Mouse (Mus musculus) CH12.LX (cell line): Measurements from ENCODE around the gene Wbp1l. TPM values are rescaled to one million over a fixed set of nuclear protein-coding genes. Genes with fewer than 3 reads are reported as not detected.

Experiments used
- DNase-seq: peaks from one replicate; pipeline ENCODE4 v3.0.0-alpha.2; 2013; ENCODE audit errors: extremely low read depth
- H3K27ac ChIP-seq: 2 replicates; pipeline ENCODE4 v1.5.1; 2012; ENCODE audit warnings: low read depth, mild to moderate bottlenecking, control low read depth, moderate library complexity; ENCODE audit not compliant: insufficient read depth
- H3K27me3 ChIP-seq: replicated peaks from 2 replicates; pipeline ENCODE3; 2012; ENCODE audit warnings: inconsistent platforms
- H3K36me3 ChIP-seq, 2 experiments: replicated peaks in 1 of 2; 2 replicates each; pipeline versions ENCODE3 to v1.6.1; 2012; ENCODE audit warnings: inconsistent platforms in 1 of 2, low read length in 1 of 2, mild to moderate bottlenecking in 1 of 2, mixed read lengths in 1 of 2, moderate library complexity in 1 of 2; ENCODE audit not compliant: control insufficient read depth in 1 of 2, insufficient read depth in 1 of 2
- H3K4me1 ChIP-seq, 2 experiments: 2 replicates each; pipeline ENCODE4 v1.6.1; 2012; ENCODE audit warnings: inconsistent platforms in 1 of 2, moderate library complexity in 1 of 2; ENCODE audit not compliant: insufficient read depth in 2 of 2, control insufficient read depth in 1 of 2
- H3K4me2 ChIP-seq: 2 replicates; pipeline ENCODE4 v1.6.1; 2012; ENCODE audit warnings: low read depth, mild to moderate bottlenecking, control low read depth; ENCODE audit not compliant: poor library complexity, insufficient read depth, severe bottlenecking
- H3K4me3 ChIP-seq, 3 experiments: fragments of 150-350 bp in 1 of 3; sonication (generic) in 1 of 3; replicated peaks in 1 of 3; 2 replicates each; pipeline versions ENCODE3 to v1.5.1; 2011 to 2012; ENCODE audit warnings: low read depth in 2 of 3, low read length in 2 of 3, mild to moderate bottlenecking in 2 of 3, moderate library complexity in 2 of 3, control low read depth in 1 of 3, improper control_type of control experiment in 1 of 3, inconsistent platforms in 1 of 3, mixed read lengths in 1 of 3; ENCODE audit not compliant: poor library complexity in 1 of 3
- H3K79me2 ChIP-seq: replicated peaks from 2 replicates; pipeline ENCODE4 v1.6.1; 2012; ENCODE audit warnings: mild to moderate bottlenecking, moderate library complexity; ENCODE audit not compliant: control insufficient read depth, poor library complexity, insufficient read depth, severe bottlenecking; ENCODE audit errors: extremely low read depth
- H3K9ac ChIP-seq: 2 replicates; pipeline ENCODE4 v1.6.1; 2012; ENCODE audit warnings: low read depth, mild to moderate bottlenecking, control low read depth, moderate library complexity; ENCODE audit not compliant: insufficient read depth
- H3K9me3 ChIP-seq: replicated peaks from 2 replicates; pipeline ENCODE3; 2012; ENCODE audit warnings: low read length, inconsistent platforms, mixed read lengths
- BHLHE40 ChIP-seq: IDR thresholded peaks from 2 replicates; pipeline ENCODE4 v1.6.1; 2011; ENCODE audit warnings: mild to moderate bottlenecking, low read depth, low read length, improper control_type of control experiment
- CHD1 ChIP-seq: IDR thresholded peaks from 2 replicates; pipeline ENCODE4 v1.6.1; 2012; ENCODE audit warnings: low read depth, low read length, improper control_type of control experiment, inconsistent platforms
- CHD2 ChIP-seq: IDR thresholded peaks from 2 replicates; pipeline ENCODE4 v1.6.1; 2011; ENCODE audit warnings: low read length, improper control_type of control experiment
- EP300 ChIP-seq: IDR thresholded peaks from 2 replicates; pipeline ENCODE4 v1.6.1; 2011; ENCODE audit warnings: low read length, improper control_type of control experiment
- ETS1 ChIP-seq: conservative IDR thresholded peaks from 2 replicates; pipeline ENCODE4 v1.6.1; 2012; ENCODE audit warnings: low read depth, mild to moderate bottlenecking, inconsistent platforms, low read length, improper control_type of control experiment, moderate library complexity
- GABPA ChIP-seq: IDR thresholded peaks from 2 replicates; pipeline ENCODE4 v1.6.1; 2012; ENCODE audit warnings: low read depth, low read length, improper control_type of control experiment, inconsistent platforms; ENCODE audit not compliant: insufficient replicate concordance
- JUND ChIP-seq: conservative IDR thresholded peaks from 2 replicates; pipeline ENCODE4 v1.6.1; 2011; ENCODE audit warnings: low read depth, low read length, improper control_type of control experiment
- MEF2A ChIP-seq: IDR thresholded peaks from 2 replicates; pipeline ENCODE4 v1.6.1; 2014; ENCODE audit warnings: low read depth, mild to moderate bottlenecking, inconsistent platforms, low read length, improper control_type of control experiment, borderline replicate concordance
- POLR2A ChIP-seq: IDR thresholded peaks from 2 replicates; pipeline ENCODE4 v1.6.1; 2011; ENCODE audit warnings: low read depth, mild to moderate bottlenecking, improper control_type of control experiment, low read length
- POLR2AphosphoS2 ChIP-seq: IDR thresholded peaks from 2 replicates; pipeline ENCODE4 v1.6.1; 2011; ENCODE audit warnings: low read depth, low read length, improper control_type of control experiment
- RAD21 ChIP-seq: IDR thresholded peaks from 2 replicates; pipeline ENCODE4 v1.6.1; 2011; ENCODE audit warnings: low read depth, mild to moderate bottlenecking, low read length, improper control_type of control experiment, moderate library complexity
- USF2 ChIP-seq: conservative IDR thresholded peaks from 2 replicates; pipeline ENCODE4 v1.6.1; 2011; ENCODE audit warnings: low read depth, low read length, improper control_type of control experiment
- ZC3H11A ChIP-seq: IDR thresholded peaks from 2 replicates; pipeline ENCODE4 v1.6.1; 2012; ENCODE audit warnings: low read depth, mild to moderate bottlenecking, inconsistent platforms, low read length, improper control_type of control experiment
- ZMIZ1 ChIP-seq: IDR thresholded peaks from 2 replicates; pipeline ENCODE4 v1.6.1; 2012; ENCODE audit warnings: low read depth, mild to moderate bottlenecking, inconsistent platforms, low read length, improper control_type of control experiment
- dilution Hi-C: fragments of 300-500 bp; cut with MboI; formaldehyde crosslinking; loops from 2 replicates; pipeline ENCODE4 v1.14.3; 2020; ENCODE audit warnings: low sequenced_read_pairs; ENCODE audit not compliant: extremely low pct_unique_long_range_greater_than_20kb, extremely low pct_ligation_motif_present
- in situ Hi-C: fragments of 300-500 bp; cut with MboI; formaldehyde crosslinking; loops from 3 replicates; pipeline ENCODE4 v1.14.3; 2019; ENCODE audit warnings: low sequenced_read_pairs, low pct_ligation_motif_present, low pct_unique_long_range_greater_than_20kb, mixed read lengths
- polyA plus RNA-seq: library from polyadenylated mRNA; unstranded; fragments of >175 nt; gene quantifications from 2 replicates; pipeline ENCODE4 v1.2.1, GENCODE M21; 2012; ENCODE audit warnings: low read depth; ENCODE audit not compliant: insufficient read length
- total RNA-seq, 2 experiments: library from RNA; depleted of rRNA; stranded (reverse); fragments of 300-350 nt in 1 of 2; fragments of >200 nt in 1 of 2; gene quantifications; 2 replicates each; pipeline ENCODE4 v1.2.3; 2012 to 2014

The Wbp1l gene
- total and polyA plus RNA-seq, 3 experiments: 11.6 to 23.5 (median 17.4) TPM

DNA sequence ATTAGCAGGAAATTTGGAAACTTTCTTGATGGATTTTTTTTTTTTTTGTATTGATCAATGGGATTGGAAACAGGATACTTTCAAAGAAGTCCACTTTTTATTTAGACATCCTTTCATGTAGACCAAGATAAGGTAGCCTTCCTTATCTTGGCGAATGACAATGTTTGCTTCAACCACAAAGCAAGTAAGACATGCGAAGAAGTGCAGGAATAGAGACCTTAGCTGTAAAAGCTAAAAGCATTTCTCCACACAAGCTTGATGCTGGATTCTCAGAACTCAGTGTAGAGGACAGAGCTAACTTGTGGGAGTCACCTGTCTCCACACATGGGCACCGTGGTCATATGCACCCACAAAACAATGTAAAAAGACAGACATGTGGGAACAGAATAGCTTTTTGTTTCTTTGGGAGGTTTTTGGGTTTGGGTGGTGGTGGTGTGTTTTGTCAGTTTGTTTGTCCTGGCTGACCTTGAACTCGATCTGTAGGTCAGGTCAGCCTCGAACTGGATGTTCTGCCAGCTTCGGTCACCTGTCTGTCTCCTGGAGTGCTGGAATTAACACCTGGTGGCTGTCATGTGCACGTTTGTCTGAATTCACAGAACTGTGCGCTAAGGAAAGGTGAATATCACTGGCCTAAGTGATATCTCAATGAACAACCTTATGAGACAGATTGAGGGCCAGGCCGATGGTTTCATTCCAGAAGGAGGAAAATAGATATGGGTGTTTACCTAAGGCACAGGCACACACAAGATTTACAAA lies 107.8 kb downstream of the Wbp1l start:
- Histone ChIP-seq H3K4me2 (peak overlapping the region; percentile 46; the same call in 1 of the 2 replicates), H3K9me3 (no peaks in the 10 kb centered on the region), H3K4me3 (peak overlapping the region; percentile 50 to 57 (median 55)), H3K27ac (no peak overlapping the region), H3K9ac (peak overlapping the region; percentile 75), H3K79me2 (no peaks in the 10 kb centered on the region), H3K4me1 (peaks cover 14 to 30% of the 10 kb centered on the region in 2 experiments), H3K36me3 (peaks cover 0 to 32% of the 10 kb centered on the region in 2 experiments), H3K27me3 (no peaks in the 10 kb centered on the region)
- no peak for DNase-seq
- in situ Hi-C loops: no loop called here
- TF ChIP-seq EP300 (no peak), CHD1 (no peak), POLR2A (no peak), JUND (no peak), GABPA (no peak), CHD2 (no peak), ZC3H11A (no peak), USF2 (no peak), POLR2AphosphoS2 (no peak), ZMIZ1 (no peak), BHLHE40 (no peak), RAD21 (no peak), MEF2A (no peak), ETS1 (no peak)
- dilution Hi-C loops: no loop called here

Other genes starting within 250 kb of the Wbp1l start
- 1.3 and 1.4 TPM in 2 replicates for gene 2310034G01Rik, start 248.8 kb upstream of the Wbp1l start, total RNA-seq (2012; rRNA removed)
- gene 2310034G01Rik, start 248.8 kb upstream of the Wbp1l start, total RNA-seq (2014; rRNA removed): 1.5 and 1.6 TPM in 2 replicates
- gene 2310034G01Rik, start 248.8 kb upstream of the Wbp1l start, polyA plus RNA-seq: 1.1 and 1.4 TPM in 2 replicates
- gene Actr1a, start 203.3 kb upstream of the Wbp1l start, total RNA-seq (2012; rRNA removed): 75.7 and 87.8 TPM in 2 replicates
- 69.4 and 70.7 TPM in 2 replicates for gene Actr1a, start 203.3 kb upstream of the Wbp1l start, total RNA-seq (2014; rRNA removed)
- gene Actr1a, start 203.3 kb upstream of the Wbp1l start, polyA plus RNA-seq: 84.2 and 88.4 TPM in 2 replicates
- gene Sufu, start 202.2 kb upstream of the Wbp1l start, total RNA-seq (2012; rRNA removed): 8.7 and 9.8 TPM in 2 replicates
- 3.0 and 3.6 TPM in 2 replicates for gene Sufu, start 202.2 kb upstream of the Wbp1l start, total RNA-seq (2014; rRNA removed)
- gene Sufu, start 202.2 kb upstream of the Wbp1l start, polyA plus RNA-seq: 18.1 and 22.6 TPM in 2 replicates
- gene Trim8, start 97.4 kb upstream of the Wbp1l start, total RNA-seq (2012; rRNA removed): 11.0 and 12.0 TPM in 2 replicates
- 3.7 and 4.4 TPM in 2 replicates for gene Trim8, start 97.4 kb upstream of the Wbp1l start, total RNA-seq (2014; rRNA removed)
- gene Trim8, start 97.4 kb upstream of the Wbp1l start, polyA plus RNA-seq: 23.3 and 24.9 TPM in 2 replicates
- gene Arl3, start 25.9 kb upstream of the Wbp1l start, total RNA-seq (2012; rRNA removed): 38.4 and 46.5 TPM in 2 replicates
- 23.7 and 24.1 TPM in 2 replicates for gene Arl3, start 25.9 kb upstream of the Wbp1l start, total RNA-seq (2014; rRNA removed)
- 40.4 and 45.3 TPM in 2 replicates for gene Arl3, start 25.9 kb upstream of the Wbp1l start, polyA plus RNA-seq
- gene Sfxn2, start 25.7 kb upstream of the Wbp1l start, total RNA-seq (2012; rRNA removed): 8.5 and 9.4 TPM in 2 replicates
- 5.9 and 6.8 TPM in 2 replicates for gene Sfxn2, start 25.7 kb upstream of the Wbp1l start, total RNA-seq (2014; rRNA removed)
- gene Sfxn2, start 25.7 kb upstream of the Wbp1l start, polyA plus RNA-seq: 11.1 and 11.8 TPM in 2 replicates
- gene Cyp17a1, start 74.1 kb downstream of the Wbp1l start, total RNA-seq (2012; rRNA removed): not detected in 2 replicates
- not detected in 2 replicates for gene Cyp17a1, start 74.1 kb downstream of the Wbp1l start, total RNA-seq (2014; rRNA removed)
- gene Cyp17a1, start 74.1 kb downstream of the Wbp1l start, polyA plus RNA-seq: not detected in 2 replicates
- gene Borcs7, start 90.8 kb downstream of the Wbp1l start, total RNA-seq (2012; rRNA removed): 6.0 and 6.6 TPM in 2 replicates
- 7.0 and 7.6 TPM in 2 replicates for gene Borcs7, start 90.8 kb downstream of the Wbp1l start, total RNA-seq (2014; rRNA removed)
- 12.5 and 14.5 TPM in 2 replicates for gene Borcs7, start 90.8 kb downstream of the Wbp1l start, polyA plus RNA-seq
- gene As3mt, start 108.4 kb downstream of the Wbp1l start, total RNA-seq (2012; rRNA removed): 30.7 and 34.4 TPM in 2 replicates
- gene As3mt, start 108.4 kb downstream of the Wbp1l start, total RNA-seq (2014; rRNA removed): 43.3 and 50.1 TPM in 2 replicates
- gene As3mt, start 108.4 kb downstream of the Wbp1l start, polyA plus RNA-seq: 47.7 and 52.1 TPM in 2 replicates
- 3.1 and 3.7 TPM in 2 replicates for gene Cnnm2, start 162.5 kb downstream of the Wbp1l start, total RNA-seq (2012; rRNA removed)
- 1.8 and 2.4 TPM in 2 replicates for gene Cnnm2, start 162.5 kb downstream of the Wbp1l start, total RNA-seq (2014; rRNA removed)
- 1.8 and 2.6 TPM in 2 replicates for gene Cnnm2, start 162.5 kb downstream of the Wbp1l start, polyA plus RNA-seq